Mouse (Mus musculus): ENCODE measurements at regions not wholly inside any gene's neighbourhood (a gene's known extent, or its start where the extent isn't known, plus 50 kb on each side); places are given as distances from the start of the nearest gene placed in this dataset.

GRCm38 (mm10) chr10:118628000-118628399 lies 187.2 kb downstream of the Ifng start:
- ATAC-seq (ENCODE audit: low read depth) = no peak
- Histone ChIP-seq H3K4me2 (ENCODE audit: low read depth, low read length) (no peak overlapping the region), H3K9ac (ENCODE audit: low read depth, low read length) (no peak overlapping the region), H3K9me3 (ENCODE audit: control insufficient read depth, low read length) (no peaks in the 10 kb centered on the region), H3K27ac (replicated peaks; ENCODE audit: low read depth, low read length) (no peak overlapping the region), H3K4me3 (ENCODE audit: low read depth, low read length) (no peak overlapping the region), H3K36me3 (ENCODE audit: control insufficient read depth, insufficient read depth, low read length) (no peaks in the 10 kb centered on the region), H3K4me1 (ENCODE audit: control insufficient read depth, insufficient read depth, low read length) (no peaks in the 10 kb centered on the region), H3K27me3 (replicated peaks; ENCODE audit: control insufficient read depth, insufficient read depth, low read length) (no peaks in the 10 kb centered on the region)
- DNase-seq (ENCODE audit: low spot score) = no peak
- 86% methylated on average over 6 of the region's 6 CpGs for WGBS

GRCm38 (mm10) chr10:118629360-118630040 lies 188.7 kb downstream of the Ifng start:
- DNase-seq (ENCODE audit: low spot score) = no peak
- H3K4me1 ChIP-seq (ENCODE audit: control insufficient read depth, insufficient read depth, low read length) = no peaks in the 10 kb centered on the region
- no peaks in the 10 kb centered on the region for H3K27me3 ChIP-seq (replicated peaks; ENCODE audit: control insufficient read depth, insufficient read depth, low read length)
- 90% methylated on average over 22 of the region's 22 CpGs for WGBS
- no peak overlapping the region for H3K27ac ChIP-seq (replicated peaks; ENCODE audit: low read depth, low read length)
- no peaks in the 10 kb centered on the region for H3K9me3 ChIP-seq (ENCODE audit: control insufficient read depth, low read length)
- H3K9ac ChIP-seq (ENCODE audit: low read depth, low read length) = no peak overlapping the region
- H3K4me2 ChIP-seq (ENCODE audit: low read depth, low read length) = no peak overlapping the region
- H3K36me3 ChIP-seq (ENCODE audit: control insufficient read depth, insufficient read depth, low read length) = no peaks in the 10 kb centered on the region
- H3K4me3 ChIP-seq (ENCODE audit: low read depth, low read length) = no peak overlapping the region
- no peak for ATAC-seq (ENCODE audit: low read depth)

- 80% methylated on average over 1 of the region's 1 CpGs for WGBS
- Histone ChIP-seq H3K9me3 (ENCODE audit: control insufficient read depth, low read length) (no peaks in the 10 kb centered on the region), H3K4me3 (ENCODE audit: low read depth, low read length) (no peak overlapping the region), H3K9ac (ENCODE audit: low read depth, low read length) (no peak overlapping the region), H3K4me2 (ENCODE audit: low read depth, low read length) (no peak overlapping the region), H3K4me1 (ENCODE audit: control insufficient read depth, insufficient read depth, low read length) (no peaks in the 10 kb centered on the region), H3K36me3 (ENCODE audit: control insufficient read depth, insufficient read depth, low read length) (no peaks in the 10 kb centered on the region), H3K27ac (replicated peaks; ENCODE audit: low read depth, low read length) (no peak overlapping the region), H3K27me3 (replicated peaks; ENCODE audit: control insufficient read depth, insufficient read depth, low read length) (no peaks in the 10 kb centered on the region)
- DNase-seq (ENCODE audit: low spot score) (no peak), ATAC-seq (ENCODE audit: low read depth) (no peak)
Measured at GRCm38 (mm10) chr10:118631786-118632185, 190.9 kb downstream of the Ifng start.

DNA sequence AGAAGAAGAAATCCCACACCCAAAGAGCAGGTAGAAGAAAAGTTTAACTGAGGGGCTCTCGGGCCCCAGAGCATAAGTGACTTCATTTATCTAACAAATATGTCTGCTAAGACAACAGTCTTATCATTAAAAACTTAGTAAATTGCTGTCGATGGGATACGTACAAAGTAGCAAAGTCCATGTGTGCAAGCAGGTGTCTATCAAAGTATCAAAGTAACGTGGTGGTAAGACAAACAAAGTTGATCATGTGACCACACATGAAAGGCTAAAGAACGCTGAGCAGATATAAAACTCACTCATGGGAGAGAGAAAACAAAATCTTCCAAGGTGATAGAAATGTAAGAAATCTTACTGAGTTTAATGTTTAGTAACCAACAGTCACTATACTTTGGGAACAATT lies 191.3 kb downstream of the Ifng start:
- DNase-seq (ENCODE audit: low spot score) = no peak
- no peak overlapping the region for H3K4me3 ChIP-seq (ENCODE audit: low read depth, low read length)
- WGBS = 86% methylated on average over 5 of the region's 5 CpGs
- no peak overlapping the region for H3K27ac ChIP-seq (replicated peaks; ENCODE audit: low read depth, low read length)
- H3K9ac ChIP-seq (ENCODE audit: low read depth, low read length) = no peak overlapping the region
- H3K4me1 ChIP-seq (ENCODE audit: control insufficient read depth, insufficient read depth, low read length) = no peaks in the 10 kb centered on the region
- ATAC-seq (ENCODE audit: low read depth) = no peak
- no peaks in the 10 kb centered on the region for H3K36me3 ChIP-seq (ENCODE audit: control insufficient read depth, insufficient read depth, low read length)
- H3K4me2 ChIP-seq (ENCODE audit: low read depth, low read length) = no peak overlapping the region
- no peaks in the 10 kb centered on the region for H3K9me3 ChIP-seq (ENCODE audit: control insufficient read depth, low read length)
- no peaks in the 10 kb centered on the region for H3K27me3 ChIP-seq (replicated peaks; ENCODE audit: control insufficient read depth, insufficient read depth, low read length)

GRCm38 (mm10) chr10:118633429-118633828 lies 192.6 kb downstream of the Ifng start:
- H3K9me3 ChIP-seq (ENCODE audit: control insufficient read depth, low read length) = no peaks in the 10 kb centered on the region
- H3K4me1 ChIP-seq (ENCODE audit: control insufficient read depth, insufficient read depth, low read length) = no peaks in the 10 kb centered on the region
- WGBS = 53% methylated on average over 7 of the region's 7 CpGs
- H3K27ac ChIP-seq (replicated peaks; ENCODE audit: low read depth, low read length) = no peak overlapping the region
- no peak overlapping the region for H3K9ac ChIP-seq (ENCODE audit: low read depth, low read length)
- no peak for ATAC-seq (ENCODE audit: low read depth)
- no peaks in the 10 kb centered on the region for H3K36me3 ChIP-seq (ENCODE audit: control insufficient read depth, insufficient read depth, low read length)
- no peak overlapping the region for H3K4me3 ChIP-seq (ENCODE audit: low read depth, low read length)
- H3K27me3 ChIP-seq (replicated peaks; ENCODE audit: control insufficient read depth, insufficient read depth, low read length) = no peaks in the 10 kb centered on the region
- no peak for DNase-seq (ENCODE audit: low spot score)
- H3K4me2 ChIP-seq (ENCODE audit: low read depth, low read length) = no peak overlapping the region

DNA sequence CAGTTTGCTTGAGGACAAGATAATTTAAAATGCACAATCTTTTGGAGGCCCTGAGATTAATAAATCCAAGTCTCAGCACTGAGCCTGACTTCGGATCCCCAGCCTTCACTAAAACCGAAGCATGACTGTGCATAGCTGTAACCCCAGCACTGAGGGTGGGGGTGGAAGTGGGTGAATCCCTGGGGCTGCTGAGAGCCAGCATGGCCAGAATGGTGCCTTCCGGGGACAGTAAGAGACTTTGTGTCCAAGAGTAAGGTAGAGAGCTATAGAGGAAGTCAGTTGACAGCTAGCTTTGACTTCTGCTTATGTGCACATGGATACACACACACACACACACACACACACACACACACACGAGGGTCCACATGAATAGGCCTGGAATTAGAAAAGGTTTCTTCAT lies 198.3 kb downstream of the Ifng start:
- no peaks in the 10 kb centered on the region for H3K36me3 ChIP-seq (ENCODE audit: control insufficient read depth, insufficient read depth, low read length)
- DNase-seq (ENCODE audit: low spot score) = no peak
- no peak overlapping the region for H3K27ac ChIP-seq (replicated peaks; ENCODE audit: low read depth, low read length)
- H3K4me1 ChIP-seq (ENCODE audit: control insufficient read depth, insufficient read depth, low read length) = peaks cover 5% of the 10 kb centered on the region; the same call in 1 of the 2 replicates
- H3K9me3 ChIP-seq (ENCODE audit: control insufficient read depth, low read length) = no peaks in the 10 kb centered on the region
- no peak for ATAC-seq (ENCODE audit: low read depth)
- H3K4me2 ChIP-seq (ENCODE audit: low read depth, low read length) = no peak overlapping the region
- H3K9ac ChIP-seq (ENCODE audit: low read depth, low read length) = no peak overlapping the region
- WGBS = 92% methylated on average over 4 of the region's 4 CpGs
- H3K4me3 ChIP-seq (ENCODE audit: low read depth, low read length) = no peak overlapping the region
- no peaks in the 10 kb centered on the region for H3K27me3 ChIP-seq (replicated peaks; ENCODE audit: control insufficient read depth, insufficient read depth, low read length)

DNA sequence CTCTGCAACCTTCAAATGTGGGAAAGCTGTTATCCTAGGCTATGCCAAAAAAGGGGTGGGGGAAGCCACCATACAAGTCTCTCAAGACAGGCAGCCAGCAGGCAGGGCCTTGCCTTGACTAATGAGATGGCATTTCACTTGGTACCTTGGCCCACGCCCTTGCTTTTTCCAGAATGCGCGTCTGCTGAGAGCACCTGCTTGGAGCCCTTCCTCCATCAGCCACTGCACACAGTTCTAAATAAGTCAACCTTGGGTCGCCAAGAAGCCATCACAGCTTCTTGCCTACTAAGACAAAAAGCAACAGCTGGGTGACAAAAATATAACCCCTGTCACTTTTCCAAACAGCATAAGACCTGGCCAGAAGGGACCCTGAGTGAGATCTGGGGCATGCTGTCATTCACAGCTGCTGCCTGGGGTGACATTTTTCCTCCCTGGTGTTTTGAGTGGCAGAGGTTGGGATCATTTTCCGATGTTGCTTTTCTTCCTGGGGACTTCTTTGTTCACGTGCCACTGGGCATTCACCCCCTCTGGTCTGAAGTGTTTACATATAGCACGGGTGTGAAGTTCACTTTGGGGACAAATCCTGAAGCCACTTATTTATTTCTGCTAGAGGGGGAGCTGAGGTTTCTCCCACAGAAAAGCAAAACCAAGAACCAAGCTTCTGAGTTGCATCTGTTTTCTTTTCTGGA lies 199.4 kb downstream of the Ifng start:
- Histone ChIP-seq H3K36me3 (ENCODE audit: control insufficient read depth, insufficient read depth, low read length) (no peaks in the 10 kb centered on the region), H3K27me3 (replicated peaks; ENCODE audit: control insufficient read depth, insufficient read depth, low read length) (no peaks in the 10 kb centered on the region), H3K9ac (ENCODE audit: low read depth, low read length) (no peak overlapping the region), H3K4me1 (ENCODE audit: control insufficient read depth, insufficient read depth, low read length) (peaks cover 5% of the 10 kb centered on the region; the same call in 1 of the 2 replicates), H3K27ac (replicated peaks; ENCODE audit: low read depth, low read length) (no peak overlapping the region), H3K4me3 (ENCODE audit: low read depth, low read length) (no peak overlapping the region), H3K4me2 (ENCODE audit: low read depth, low read length) (0 out of 2 replicates have a peak overlapping the region, but pooled peaks have one; percentile 1), H3K9me3 (ENCODE audit: control insufficient read depth, low read length) (no peaks in the 10 kb centered on the region)
- peak; percentile 64 for DNase-seq (ENCODE audit: low spot score)
- WGBS = 52% methylated on average over 7 of the region's 7 CpGs
- peak; percentile 62 for ATAC-seq (ENCODE audit: low read depth)

GRCm38 (mm10) chr10:118640810-118641427 lies 200.1 kb downstream of the Ifng start:
- Histone ChIP-seq H3K27me3 (replicated peaks; ENCODE audit: control insufficient read depth, insufficient read depth, low read length) (no peaks in the 10 kb centered on the region), H3K4me2 (ENCODE audit: low read depth, low read length) (0 out of 2 replicates have a peak overlapping the region, but pooled peaks have one; percentile 1), H3K4me3 (ENCODE audit: low read depth, low read length) (no peak overlapping the region), H3K36me3 (ENCODE audit: control insufficient read depth, insufficient read depth, low read length) (no peaks in the 10 kb centered on the region), H3K9me3 (ENCODE audit: control insufficient read depth, low read length) (no peaks in the 10 kb centered on the region), H3K4me1 (ENCODE audit: control insufficient read depth, insufficient read depth, low read length) (peaks cover 5% of the 10 kb centered on the region; the same call in 1 of the 2 replicates), H3K27ac (replicated peaks; ENCODE audit: low read depth, low read length) (no peak overlapping the region), H3K9ac (ENCODE audit: low read depth, low read length) (no peak overlapping the region)
- 35% methylated on average over 12 of the region's 12 CpGs for WGBS
- DNase-seq (ENCODE audit: low spot score) = peak; percentile 50
- ATAC-seq (ENCODE audit: low read depth) = peak; percentile 73

Measured in embryonic facial prominence, embryonic 14.5 days (tissue).